12 mouse cellular contexts compared by ENCODE assay signal in genomic region chr6:116021961-116022485, GRCm38 (mm10). TPM values are rescaled to one million over a fixed set of nuclear protein-coding genes. Genes with fewer than 3 reads are reported as not detected.
DNase-seq lines count a peak whose midpoint lies in the region; ATAC-seq and TF ChIP-seq lines count a peak whose summit lies in the region.
"Had no signal": no experiment of that assay in that cellular context is flagged by ENCODE, and none has a peak within 500 bp of the region (broad histone marks: within the 10 kb centered on the region; RNA-seq: fewer than 3 reads in every experiment).

No protein-coding gene starts in this region.

- TF ChIP-seq EP300 in liver, postnatal 0 days (IDR thresholded peaks at IDR 0.05; ENCODE audit: low read depth): no peak

- no peaks in the 10 kb centered on the region for H3K27me3 ChIP-seq in forebrain, embryonic 11.5 days (ENCODE audit: control insufficient read depth, insufficient read depth, low read length)
- H3K27me3 ChIP-seq in forebrain, embryonic 14.5 days (replicated peaks; ENCODE audit: control insufficient read depth, insufficient read depth, low read length): no peaks in the 10 kb centered on the region
- no peaks in the 10 kb centered on the region for H3K27me3 ChIP-seq in liver, postnatal 0 days (ENCODE audit: insufficient read depth, low read length)
- no peaks in the 10 kb centered on the region for H3K27me3 ChIP-seq in liver, embryonic 12.5 days (replicated peaks)
- no peaks in the 10 kb centered on the region for H3K27me3 ChIP-seq in thymus, adult 2 months (ENCODE audit: control insufficient read depth, insufficient read depth, low read length)

- peaks cover 4% of the 10 kb centered on the region; the same call in 1 of the 2 replicates for H3K36me3 ChIP-seq in forebrain, embryonic 11.5 days (ENCODE audit: control insufficient read depth, insufficient read depth, low read length)
- H3K36me3 ChIP-seq in forebrain, embryonic 14.5 days (ENCODE audit: control insufficient read depth, insufficient read depth, low read length): peaks cover 49% of the 10 kb centered on the region
- peaks cover 13% of the 10 kb centered on the region for H3K36me3 ChIP-seq in liver, postnatal 0 days (replicated peaks; ENCODE audit: insufficient read depth, low read length)
- peaks cover 13% of the 10 kb centered on the region; the same call in 1 of the 2 replicates for H3K36me3 ChIP-seq in liver, embryonic 12.5 days
- peaks cover 11% of the 10 kb centered on the region for H3K36me3 ChIP-seq in thymus, adult 2 months (ENCODE audit: control insufficient read depth, insufficient read depth, low read length)

- no peak overlapping the region for H3K4me2 ChIP-seq in forebrain, embryonic 11.5 days (ENCODE audit: low read depth, low read length, severe bottlenecking)
- no peak overlapping the region for H3K4me2 ChIP-seq in forebrain, embryonic 14.5 days (ENCODE audit: low read length)
- H3K4me2 ChIP-seq in liver, postnatal 0 days (ENCODE audit: low read depth, low read length): no peak overlapping the region
- no peak overlapping the region for H3K4me2 ChIP-seq in liver, embryonic 12.5 days

- no peak overlapping the region for H3K9ac ChIP-seq in forebrain, embryonic 11.5 days (ENCODE audit: low read length)
- H3K9ac ChIP-seq in forebrain, embryonic 14.5 days (ENCODE audit: low read length): no peak overlapping the region
- no peak overlapping the region for H3K9ac ChIP-seq in liver, postnatal 0 days (replicated peaks)
- H3K9ac ChIP-seq in liver, embryonic 12.5 days: no peak overlapping the region

- no peaks in the 10 kb centered on the region for H3K4me1 ChIP-seq in forebrain, embryonic 11.5 days (replicated peaks; ENCODE audit: control insufficient read depth, insufficient read depth, low read length)
- H3K4me1 ChIP-seq in forebrain, embryonic 14.5 days (ENCODE audit: control insufficient read depth, insufficient read depth, low read length): no peaks in the 10 kb centered on the region
- H3K4me1 ChIP-seq in liver, postnatal 0 days (ENCODE audit: insufficient read depth): no peaks in the 10 kb centered on the region
- H3K4me1 ChIP-seq in liver, embryonic 12.5 days: no peaks in the 10 kb centered on the region
- no peaks in the 10 kb centered on the region for H3K4me1 ChIP-seq in thymus, adult 2 months (replicated peaks; ENCODE audit: control insufficient read depth, insufficient read depth, low read length)
- H3K4me1 ChIP-seq: midbrain, embryonic 10.5 days had no signal

- WGBS in forebrain, embryonic 11.5 days: 89% methylated on average over 9 of the region's 9 CpGs
- WGBS in forebrain, embryonic 14.5 days: 88% methylated on average over 9 of the region's 9 CpGs
- 87% methylated on average over 9 of the region's 9 CpGs for WGBS in liver, postnatal 0 days (ENCODE audit: insufficient replicate concordance)
- WGBS in liver, embryonic 12.5 days (ENCODE audit: insufficient replicate concordance): 76% methylated on average over 9 of the region's 9 CpGs
- 88% methylated on average over 9 of the region's 9 CpGs for WGBS in thymus, adult 2 months

- DNase-seq in forebrain, embryonic 11.5 days (ENCODE audit: low spot score): peak; percentile 65
- no peak for DNase-seq in forebrain, embryonic 14.5 days (ENCODE audit: low spot score)
- peak; percentile 31 for DNase-seq in liver, postnatal 0 days
- no peak for DNase-seq in thymus, adult 18-20 months
- no peak for DNase-seq in thymus, adult 2 months
- DNase-seq: cerebellum, postnatal 25 days; kidney, adult 11 months; lung, adult 18-20 months had no signal

- TF ChIP-seq POLR2A in thymus, adult 2 months (IDR thresholded peaks at IDR 0.05; ENCODE audit: control insufficient read depth, extremely low read depth, insufficient read depth, low read length, poor library complexity): no peak

- no peak for ATAC-seq in forebrain, embryonic 11.5 days (replicated peaks; ENCODE audit: low FRiP score)
- ATAC-seq in forebrain, embryonic 14.5 days: no peak
- ATAC-seq in liver, postnatal 0 days: no peak
- ATAC-seq in liver, embryonic 12.5 days: no peak
- ATAC-seq in erythroblast, adult 5-6 weeks (replicated peaks; ENCODE audit: low FRiP score, poor library complexity, severe bottlenecking): 0 out of 2 replicates have a peak, but pooled peaks have one; percentile 20
- ATAC-seq in monocyte, adult 5-6 weeks (replicated peaks; ENCODE audit: insufficient number of reproducible peaks, low FRiP score, low TSS enrichment, poor library complexity, severe bottlenecking): peak; percentile 88

- peaks cover 9% of the 10 kb centered on the region for H3K9me3 ChIP-seq in forebrain, embryonic 11.5 days (ENCODE audit: control insufficient read depth, low read length)
- peaks cover 9% of the 10 kb centered on the region for H3K9me3 ChIP-seq in forebrain, embryonic 14.5 days (replicated peaks; ENCODE audit: control insufficient read depth, low read length)
- peaks cover 9% of the 10 kb centered on the region for H3K9me3 ChIP-seq in liver, postnatal 0 days (ENCODE audit: low read length)
- H3K9me3 ChIP-seq in liver, embryonic 12.5 days (replicated peaks): peaks cover 9% of the 10 kb centered on the region

- no peak overlapping the region for H3K4me3 ChIP-seq in forebrain, embryonic 11.5 days (ENCODE audit: low read depth, low read length)
- H3K4me3 ChIP-seq in forebrain, embryonic 14.5 days (ENCODE audit: low read depth, low read length): no peak overlapping the region
- no peak overlapping the region for H3K4me3 ChIP-seq in liver, postnatal 0 days (ENCODE audit: low read depth, low read length)
- H3K4me3 ChIP-seq in liver, embryonic 12.5 days: no peak overlapping the region
- H3K4me3 ChIP-seq in thymus, adult 2 months (ENCODE audit: control insufficient read depth, insufficient read depth, low read length): no peak overlapping the region
- H3K4me3 ChIP-seq: midbrain, embryonic 10.5 days had no signal

- no peak overlapping the region for H3K27ac ChIP-seq in forebrain, embryonic 11.5 days (ENCODE audit: low read depth, low read length)
- H3K27ac ChIP-seq in forebrain, embryonic 14.5 days (ENCODE audit: low read depth, low read length): no peak overlapping the region
- no peak overlapping the region for H3K27ac ChIP-seq in liver, postnatal 0 days (ENCODE audit: low read depth)
- no peak overlapping the region for H3K27ac ChIP-seq in liver, embryonic 12.5 days
- no peak overlapping the region for H3K27ac ChIP-seq in thymus, adult 2 months (ENCODE audit: control insufficient read depth, insufficient read depth, low read length)
- H3K27ac ChIP-seq: midbrain, embryonic 10.5 days had no signal

- TF ChIP-seq CTCF in liver, postnatal 0 days (IDR thresholded peaks at IDR 0.05; ENCODE audit: low read depth): no peak
- no peak for TF ChIP-seq CTCF in thymus, adult 2 months (IDR thresholded peaks at IDR 0.05; ENCODE audit: borderline replicate concordance, control insufficient read depth, extremely low read depth, insufficient read depth, low read length, poor library complexity)

RNA-seq across cellular contexts. Expression of gene Plxnd1, which starts 27.2 kb away (rescaled TPM):
- polyA plus RNA-seq in forebrain, embryonic 11.5 days (2014; fragmentation: Nextera tagmentation; extraction: Ambion mirVana): 23.9 and 25.5 TPM in 2 replicates
- 15.3 and 19.6 TPM in 2 replicates for polyA plus RNA-seq in forebrain, embryonic 14.5 days (2014; fragmentation: Nextera tagmentation; extraction: Ambion mirVana)
- 8.5 and 8.7 TPM in 2 replicates for polyA plus RNA-seq in liver, postnatal 0 days (2015; fragmentation: Nextera tagmentation; extraction: Ambion mirVana)
- 16.2 TPM in 2 replicates for polyA plus RNA-seq in liver, embryonic 12.5 days (2016; fragmentation: Nextera tagmentation; extraction: Ambion mirVana)
- 10.0 and 55.1 TPM in 2 replicates for total RNA-seq in erythroblast, adult 5-6 weeks (2015; ENCODE audit: low replicate concordance)
- total RNA-seq in erythroblast, adult 5-6 weeks (2017; ENCODE audit: low replicate concordance): 11.8 and 18.1 TPM in 2 replicates
- total RNA-seq in monocyte, adult 5-6 weeks (2017): 8.2 to 17.6 TPM (median 17.6 TPM) in 3 replicates
- polyA plus RNA-seq in thymus, adult 2 months (2012; rRNA removed): 466 and 519 TPM in 2 replicates

Comparison
In these comparisons a context has a peak if more than half of its experiments do, and no peak if none do; other contexts are left out.
1. DNase-seq: peak in forebrain, embryonic 11.5 days (single experiment) and liver, postnatal 0 days (single experiment); none in forebrain, embryonic 14.5 days (single experiment), thymus, adult 18-20 months (0 of 2) and thymus, adult 2 months (single experiment).
2. ATAC-seq: peak in erythroblast, adult 5-6 weeks (single experiment) and monocyte, adult 5-6 weeks (single experiment); none in forebrain, embryonic 11.5 days (single experiment), forebrain, embryonic 14.5 days (single experiment), liver, postnatal 0 days (single experiment) and liver, embryonic 12.5 days (single experiment).
3. RNA of gene Plxnd1, which starts 27.2 kb away (polyA plus RNA-seq): 466 to 519 TPM in thymus, adult 2 months; 23.9 to 25.5 TPM in forebrain, embryonic 11.5 days, 15.3 to 19.6 TPM in forebrain, embryonic 14.5 days, 16.2 TPM in liver, embryonic 12.5 days and 8.5 to 8.7 TPM in liver, postnatal 0 days; every median in the first group is over 10 times any median in the second.